Mouse (Mus musculus): ENCODE results near the gene Fdx1l.

The Fdx1l gene

DNA sequence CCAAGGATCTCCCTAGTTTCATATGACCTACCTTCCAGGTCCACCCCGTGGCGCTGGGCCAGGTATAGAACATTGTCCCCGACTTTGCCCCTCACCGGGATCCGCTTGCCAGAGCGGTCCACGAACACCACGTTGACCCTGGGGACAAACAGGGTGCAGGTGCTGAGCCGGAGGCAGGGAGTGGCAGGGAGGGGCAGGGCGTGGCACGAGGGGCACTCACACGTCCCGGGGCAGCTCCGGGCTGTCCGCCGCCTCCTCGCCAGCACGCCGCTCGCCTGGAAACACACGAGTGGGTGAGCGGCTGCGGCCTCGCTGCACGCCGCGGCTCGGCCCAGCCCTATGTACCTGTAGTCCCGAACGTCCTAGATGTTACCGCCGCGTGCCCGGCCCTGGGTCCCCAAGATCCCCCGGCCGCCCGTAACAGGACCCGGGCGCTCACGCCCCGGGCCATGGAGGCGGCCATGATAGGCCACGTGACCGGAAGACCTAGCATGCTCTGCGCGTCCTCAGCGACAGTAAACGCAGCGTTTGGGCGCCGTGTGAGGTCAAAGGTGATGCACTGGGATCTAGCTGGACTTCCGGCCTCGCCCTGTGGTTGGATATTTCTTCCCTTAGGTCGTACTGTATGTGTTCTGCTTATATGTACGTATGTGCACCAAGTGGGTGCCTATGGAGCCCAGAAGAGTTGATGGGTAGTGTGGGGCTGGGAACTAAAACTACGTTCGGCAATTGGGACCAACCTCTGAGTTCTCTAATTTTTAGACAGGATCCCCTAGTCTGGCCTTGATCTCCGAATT, at the start of gene Fdx1l, which contains the start of gene Gm49373:
Gene Fdx1l, minus strand, starts transcription at position 571 of the 797 bp plus-strand sequence.
Gene Gm49373, minus strand, starts transcription at position 53 of the 797 bp plus-strand sequence.
- peak; percentile 95 for DNase-seq

DNA sequence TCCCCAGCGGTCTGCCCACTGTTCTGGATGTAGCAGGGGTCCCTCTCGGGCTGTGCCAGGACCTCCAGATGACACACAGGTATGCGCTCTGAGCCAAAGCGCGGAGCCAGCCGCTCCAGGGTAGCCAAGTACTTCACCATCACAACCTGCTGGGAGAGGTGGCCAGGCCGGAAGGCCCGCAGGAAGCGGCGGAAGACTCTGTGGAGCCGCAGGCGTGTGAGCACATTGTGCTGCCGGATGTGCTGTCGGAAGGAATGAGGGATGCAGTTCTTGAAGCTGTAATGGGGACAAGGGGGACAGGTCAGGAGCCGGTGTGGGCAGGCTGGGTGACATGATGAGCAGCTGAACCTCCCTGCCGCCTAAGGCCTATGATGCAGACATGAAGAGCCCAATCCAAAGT, 48.1 kb upstream of the Fdx1l start:
- no peak for DNase-seq

- DNase-seq = no peak
These were observed 43.7 kb upstream of the Fdx1l start for GRCm38 (mm10) chr9:21117073-21117472.

- DNase-seq = no peak
These were observed 41.7 kb upstream of the Fdx1l start for GRCm38 (mm10) chr9:21115105-21115504.

DNA sequence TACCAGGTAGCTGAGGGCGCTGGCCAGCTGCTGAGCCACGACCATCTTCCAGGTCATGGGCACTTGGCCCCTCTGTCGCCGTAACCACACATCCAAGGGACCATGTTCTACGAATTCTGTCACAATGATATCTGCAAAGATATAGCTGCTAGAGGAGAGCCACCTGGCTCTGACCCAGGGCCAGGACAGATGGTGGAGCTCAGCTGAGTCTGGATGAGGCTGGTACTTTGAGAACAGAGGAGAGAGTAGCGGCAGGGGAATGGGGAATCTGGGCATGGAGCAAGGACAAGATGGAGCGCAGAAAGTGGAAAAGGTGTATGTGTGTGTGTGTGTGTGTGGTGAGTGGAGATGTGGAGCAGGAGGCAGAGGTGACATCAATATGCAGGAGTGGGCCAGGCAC, 40.8 kb upstream of the Fdx1l start:
- no peak for DNase-seq

DNA sequence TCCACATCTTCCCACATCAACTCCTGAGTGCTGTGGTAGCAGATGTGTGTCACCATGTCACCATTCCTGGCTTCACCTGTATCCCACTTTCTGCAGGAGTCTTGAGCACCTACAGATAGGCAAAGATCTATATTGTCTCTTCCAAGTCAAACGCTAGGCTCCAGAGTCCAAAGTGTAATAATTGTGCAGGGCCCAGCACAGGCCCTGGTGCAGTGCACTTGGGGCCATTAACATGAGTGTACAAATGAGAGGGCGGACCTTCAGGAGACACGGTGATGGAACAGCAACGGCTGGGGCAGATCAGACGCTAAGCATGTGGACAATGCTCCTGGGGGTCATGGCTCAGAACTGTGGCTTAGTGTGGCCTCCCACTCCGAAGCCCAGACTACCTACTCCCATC, 40.3 kb upstream of the Fdx1l start:
- no peak for DNase-seq

DNA sequence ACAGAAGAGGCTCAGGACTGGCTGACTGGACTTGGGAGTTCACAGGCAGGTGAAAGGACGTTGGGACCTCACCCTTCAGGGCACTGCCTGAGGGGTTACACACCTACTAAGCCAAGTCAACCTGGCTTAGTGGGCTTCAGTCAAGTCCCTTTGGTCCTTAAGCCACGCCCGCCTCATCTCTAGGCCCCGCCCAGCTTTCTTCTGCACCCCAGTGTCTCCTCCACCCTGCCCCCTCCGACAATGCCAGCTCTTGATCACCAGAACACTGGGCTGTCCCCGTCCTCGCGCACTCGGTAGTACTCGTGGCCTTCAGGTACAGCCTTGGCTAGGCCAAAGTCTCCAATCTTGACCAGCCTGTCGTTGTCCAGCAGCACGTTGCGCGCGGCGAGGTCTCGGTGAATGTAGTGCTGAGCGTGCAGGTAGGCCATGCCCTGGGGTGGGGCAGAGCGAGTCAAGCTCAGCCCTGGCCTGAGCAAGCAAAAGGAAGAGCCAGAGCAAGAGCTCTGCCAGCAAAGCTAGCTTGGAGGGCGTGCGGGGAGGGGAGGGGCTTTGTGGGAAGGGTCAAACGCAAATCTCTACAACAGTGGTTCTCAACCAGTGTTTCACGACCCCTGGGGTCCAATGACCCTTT, 34.3 kb upstream of the Fdx1l start:
- DNase-seq = no peak

- DNase-seq = no peak
These were observed 32.5 kb upstream of the Fdx1l start for GRCm38 (mm10) chr9:21105760-21106564.

GRCm38 (mm10) chr9:21104814-21105213, 31.4 kb upstream of the Fdx1l start:
- no peak for DNase-seq

DNA sequence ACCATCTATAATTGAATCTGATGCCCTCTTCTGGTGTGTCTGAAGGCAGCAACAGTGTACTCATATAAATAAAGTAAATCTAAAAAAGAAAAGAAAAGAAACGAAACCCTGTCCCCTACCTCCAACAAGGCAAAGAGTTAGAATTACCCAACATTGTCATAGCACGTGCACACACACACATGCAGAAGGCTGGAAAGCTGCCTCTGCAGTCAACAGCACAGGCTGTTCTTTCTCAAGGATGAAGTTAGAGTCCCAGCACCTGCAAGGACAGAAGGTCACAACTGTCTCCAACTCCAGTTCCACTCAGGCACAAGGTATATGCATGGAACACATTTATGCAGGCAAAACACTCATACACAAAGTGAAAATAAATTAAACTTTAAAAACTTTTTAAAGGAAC, 28.7 kb upstream of the Fdx1l start:
- DNase-seq = no peak

DNA sequence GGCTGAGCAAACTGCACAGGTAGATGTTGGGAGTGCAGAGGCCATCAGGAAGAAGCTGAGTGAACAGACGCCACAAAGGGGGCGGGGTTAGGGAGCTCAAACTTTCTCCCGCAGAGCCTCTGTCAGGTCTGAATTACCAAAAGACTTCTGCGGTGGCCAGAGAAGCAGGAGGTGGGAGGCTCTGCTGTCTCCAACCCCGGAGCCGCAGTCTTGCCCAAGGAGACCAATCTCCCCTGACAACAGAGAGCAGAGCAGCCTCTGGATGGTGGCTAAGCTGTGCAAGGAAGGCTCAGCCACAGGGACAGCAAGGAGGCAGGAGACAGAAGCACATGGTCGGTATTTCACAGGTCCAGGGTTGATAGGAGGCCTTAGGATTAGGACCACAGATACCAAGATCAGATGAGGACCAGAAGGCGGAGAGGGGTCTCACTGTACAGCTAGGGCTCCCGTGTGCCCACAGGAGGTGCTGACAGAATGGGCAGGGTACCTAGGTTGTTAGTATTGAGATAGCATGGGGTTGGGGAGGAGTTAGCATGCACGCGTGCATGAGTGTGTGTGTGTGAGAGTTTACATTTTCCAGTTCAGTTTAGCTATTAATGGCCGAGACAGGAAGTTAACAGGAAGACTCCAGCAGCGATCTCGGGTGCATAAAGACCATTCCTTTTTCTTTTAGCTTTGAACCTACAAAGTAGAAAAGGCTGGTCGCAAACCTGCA, 27.2 kb upstream of the Fdx1l start:
- DNase-seq = no peak

DNA sequence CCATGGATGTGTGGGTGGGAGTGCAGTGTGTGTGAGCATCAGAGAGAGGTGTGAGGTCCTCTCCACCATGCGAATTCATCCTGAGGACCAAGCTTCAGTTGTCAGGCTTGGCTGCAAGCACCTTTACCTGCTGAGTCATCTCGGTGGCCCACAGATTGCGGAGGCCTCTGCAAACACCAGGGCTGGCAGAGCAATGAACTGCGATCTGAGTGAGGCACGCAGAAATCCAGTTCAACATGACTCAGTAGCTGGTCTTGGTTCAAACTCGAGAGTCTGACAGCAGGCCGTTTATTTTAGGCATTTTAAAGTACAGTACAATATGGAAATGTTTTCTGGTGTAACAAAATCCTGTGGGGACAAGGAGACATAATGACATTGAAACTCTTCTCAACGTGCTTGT, 24.4 kb upstream of the Fdx1l start:
- DNase-seq = no peak

DNA sequence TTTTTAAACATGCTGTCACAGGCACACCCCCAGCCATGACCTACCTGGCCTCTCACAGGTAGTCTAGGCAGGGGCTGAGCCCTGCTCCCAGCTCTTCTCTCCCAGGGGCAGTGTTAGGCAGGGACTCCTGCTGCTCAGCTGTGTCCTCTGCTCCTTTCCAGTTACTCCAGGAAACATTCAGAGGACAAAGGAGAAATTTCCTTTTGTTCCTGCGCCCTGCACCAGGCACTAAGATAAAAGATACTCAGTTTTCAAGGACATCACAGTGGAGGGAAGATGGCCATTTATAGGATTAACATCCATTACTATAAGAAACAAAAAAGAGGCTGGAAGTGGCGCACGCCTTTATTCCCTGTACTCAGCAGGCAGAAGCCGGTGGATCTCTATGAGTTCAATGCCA, 22.5 kb upstream of the Fdx1l start:
- DNase-seq = no peak

GRCm38 (mm10) chr9:21093423-21093822, 20.0 kb upstream of the Fdx1l start:
- DNase-seq = no peak

- peak; percentile 99 for DNase-seq
These were observed 18.4 kb upstream of the Fdx1l start, which contains the start of the genes Gm38431 and Raver1 for GRCm38 (mm10) chr9:21091707-21092320. Gene Gm38431 (minus strand): TSS chr9:21091997. Gene Raver1 (minus strand): TSS chr9:21092008.

DNA sequence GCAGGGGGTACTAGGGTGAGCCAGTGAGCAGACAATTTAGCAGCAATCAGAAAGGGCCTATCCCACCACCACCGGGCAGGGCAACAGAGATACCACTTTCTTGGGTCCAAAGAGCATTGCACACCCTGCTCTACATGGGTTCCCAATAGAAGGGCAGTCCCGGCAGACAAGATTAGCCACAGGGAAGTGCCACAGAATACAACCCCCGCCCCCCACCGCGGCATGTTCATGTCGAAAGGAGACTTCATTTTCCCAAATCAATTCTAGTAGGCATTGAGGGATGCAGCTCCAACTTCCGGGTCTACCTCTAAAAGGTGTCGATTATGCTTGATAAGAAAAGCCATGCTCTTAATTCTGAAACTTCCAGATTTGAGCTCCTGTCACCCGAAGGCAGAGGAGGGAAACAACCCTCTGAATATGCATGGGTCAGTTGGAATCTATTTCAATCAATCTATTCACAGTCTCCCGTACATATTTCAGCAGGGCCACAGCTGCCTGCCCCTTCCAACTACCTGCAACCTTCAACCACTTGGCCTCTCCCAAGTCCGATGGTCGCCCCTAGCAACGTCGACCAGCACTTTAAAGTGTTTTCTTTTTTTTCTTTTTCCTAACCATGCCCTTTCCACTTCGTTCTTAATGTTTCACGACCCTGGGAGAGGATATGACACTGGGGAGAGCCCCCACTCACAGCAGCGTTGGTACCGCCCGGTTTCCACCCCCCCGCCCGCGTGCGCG, 17.7 kb upstream of the Fdx1l start:
- no peak for DNase-seq

DNA sequence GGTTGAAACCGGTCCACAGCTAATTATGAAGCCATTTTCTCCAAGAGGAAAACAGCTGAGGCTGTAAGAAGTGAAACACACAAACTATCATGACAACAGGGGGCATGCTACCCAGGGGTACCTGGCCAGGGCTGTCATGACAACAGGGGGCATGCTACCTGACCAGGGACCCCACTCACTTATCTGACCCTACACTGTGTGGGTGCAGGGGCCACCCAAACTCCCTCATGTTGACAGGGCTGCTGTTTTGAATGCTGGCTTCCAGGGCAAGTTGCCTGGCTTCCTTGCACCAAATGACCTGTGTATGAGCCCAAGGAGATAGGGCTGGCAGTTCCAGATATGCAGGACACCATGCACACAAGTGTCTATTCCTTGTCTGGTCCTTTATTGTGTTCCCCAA, 17.1 kb upstream of the Fdx1l start:
- DNase-seq = no peak

- no peak for DNase-seq
These were observed 9.9 kb upstream of the Fdx1l start for GRCm38 (mm10) chr9:21083324-21083723.

DNA sequence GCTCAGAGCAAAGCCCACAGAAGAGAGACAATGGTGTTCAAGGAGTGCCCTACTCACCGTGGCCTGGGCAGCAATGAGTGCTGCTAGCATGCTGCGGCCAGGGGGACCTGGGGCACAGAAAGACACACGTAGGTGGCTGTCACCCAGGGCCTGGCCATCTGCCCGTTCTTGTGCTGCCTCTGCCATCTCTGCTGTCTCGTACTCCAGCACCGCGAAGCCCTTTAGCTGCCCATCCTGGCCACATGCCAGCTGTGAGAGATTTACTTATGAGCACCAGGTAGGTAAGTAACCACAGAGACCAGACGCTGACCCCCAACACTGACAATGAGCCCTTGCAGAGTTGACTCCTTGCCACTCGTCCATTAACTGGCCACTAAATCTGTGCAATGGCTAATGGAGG, 7.7 kb upstream of the Fdx1l start:
- no peak for DNase-seq

DNA sequence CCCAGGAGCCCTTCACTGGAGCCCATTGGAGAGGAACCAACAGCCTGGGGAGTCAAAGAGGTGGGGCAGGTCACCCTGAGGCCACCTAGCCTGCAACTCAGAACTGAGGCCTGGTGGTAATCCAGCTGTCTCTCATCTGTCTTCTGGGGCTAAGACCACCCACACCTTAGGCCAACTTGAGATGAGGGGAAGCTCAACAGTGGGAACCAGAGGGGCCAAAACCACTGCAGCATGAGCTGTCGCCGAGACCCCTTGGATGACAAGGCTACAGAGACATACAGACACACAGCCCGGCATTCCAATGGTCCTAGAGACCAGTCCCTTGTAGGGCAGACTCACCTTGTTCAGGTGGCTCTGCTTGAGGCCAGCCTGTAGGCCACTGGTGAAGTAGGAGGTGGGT, 2.2 kb upstream of the Fdx1l start:
- no peak for DNase-seq

- DNase-seq = no peak
These were observed 759 bp upstream of the Fdx1l start for GRCm38 (mm10) chr9:21074173-21074572.

DNA sequence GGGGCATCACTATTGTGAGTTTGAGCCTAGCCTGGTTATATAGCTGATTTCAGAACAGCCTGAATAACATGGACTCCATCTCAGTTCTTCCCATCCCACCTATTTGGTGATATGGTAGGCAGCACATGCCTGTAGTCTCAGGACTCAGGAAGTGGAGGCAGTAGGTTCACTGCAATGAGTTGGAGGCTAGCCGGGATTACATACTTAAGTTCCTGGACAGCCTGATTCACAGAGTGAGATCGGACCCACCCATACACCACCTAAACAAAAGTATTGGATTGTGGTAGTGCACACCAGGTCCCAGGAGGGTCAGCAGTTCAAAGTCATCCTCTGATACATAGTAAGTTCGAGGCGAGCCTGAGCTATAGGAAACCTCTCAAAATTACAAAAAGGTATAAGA, 773 bp downstream of the Fdx1l start:
- DNase-seq = no peak

Data from lung, postnatal 36 days (tissue).